24 mouse cellular contexts compared by ENCODE assay signal in the genomic region with DNA sequence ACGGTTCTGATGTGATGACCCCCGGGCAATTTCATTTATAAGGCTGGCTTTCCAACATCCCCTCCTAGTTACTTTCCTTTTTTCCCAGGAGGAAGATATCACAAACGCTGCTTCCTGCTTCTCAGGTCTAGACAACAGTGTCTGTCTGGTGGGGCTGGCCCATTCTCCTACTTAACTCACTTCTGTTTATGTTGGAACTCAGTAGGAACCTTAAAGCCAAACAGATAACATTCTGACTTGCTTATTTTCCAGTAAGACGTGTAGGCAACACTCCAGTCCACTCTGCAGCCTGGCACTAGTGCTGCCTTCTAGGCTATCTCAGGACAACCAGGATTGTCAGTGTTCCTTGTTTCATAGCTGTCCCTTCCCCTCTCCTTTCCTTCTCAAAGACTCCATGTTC. TPM values are rescaled to one million over a fixed set of nuclear protein-coding genes. Genes with fewer than 3 reads are reported as not detected.
A peak's percentile ranks its signal among the peaks of the same experiment; 100 is the strongest.
DNase-seq lines count a peak whose midpoint lies in the region; ATAC-seq and TF ChIP-seq lines count a peak whose summit lies in the region.
"Had no signal": no experiment of that assay in that cellular context is flagged by ENCODE, and none has a peak within 500 bp of the region (broad histone marks: within the 10 kb centered on the region; RNA-seq: fewer than 3 reads in every experiment).

No protein-coding gene starts in this region.

- no peak overlapping the region for H3K4me3 ChIP-seq in heart, embryonic 13.5 days
- no peak overlapping the region for H3K4me3 ChIP-seq in heart, postnatal 0 days (ENCODE audit: low read depth, low read length)
- H3K4me3 ChIP-seq in heart, adult 2 months = no peak overlapping the region
- H3K4me3 ChIP-seq: embryonic facial prominence, embryonic 13.5 days; embryonic facial prominence, embryonic 15.5 days; erythroblast, embryonic 14.5 days; forebrain, embryonic 10.5 days; forebrain, embryonic 12.5 days had no signal

- no peak overlapping the region for H3K4me2 ChIP-seq in heart, embryonic 13.5 days
- no peak overlapping the region for H3K4me2 ChIP-seq in heart, postnatal 0 days (ENCODE audit: low read depth, low read length)
- H3K4me2 ChIP-seq: embryonic facial prominence, embryonic 13.5 days; embryonic facial prominence, embryonic 15.5 days; forebrain, embryonic 12.5 days had no signal

- no peak for TF ChIP-seq EP300 in heart, postnatal 0 days (IDR thresholded peaks at IDR 0.05; ENCODE audit: low read depth)
- no peak for TF ChIP-seq EP300 in heart, adult 2 months (IDR thresholded peaks at IDR 0.05; ENCODE audit: insufficient read depth, low read depth, low read length)

- no peaks in the 10 kb centered on the region for H3K27me3 ChIP-seq in heart, embryonic 13.5 days (replicated peaks)
- no peaks in the 10 kb centered on the region for H3K27me3 ChIP-seq in heart, postnatal 0 days (ENCODE audit: control insufficient read depth, insufficient read depth, low read length)
- no peaks in the 10 kb centered on the region for H3K27me3 ChIP-seq in heart, adult 2 months (ENCODE audit: control insufficient read depth, insufficient read depth, low read length)
- H3K27me3 ChIP-seq: embryonic facial prominence, embryonic 13.5 days; embryonic facial prominence, embryonic 15.5 days; forebrain, embryonic 12.5 days had no signal

- peak overlapping the region; percentile 36 for H3K27ac ChIP-seq in heart, embryonic 13.5 days (replicated peaks)
- H3K27ac ChIP-seq in heart, postnatal 0 days (ENCODE audit: low read depth) = no peak overlapping the region
- no peak overlapping the region for H3K27ac ChIP-seq in heart, adult 2 months
- H3K27ac ChIP-seq: embryonic facial prominence, embryonic 13.5 days; embryonic facial prominence, embryonic 15.5 days; forebrain, embryonic 10.5 days; forebrain, embryonic 12.5 days had no signal

- no peaks in the 10 kb centered on the region for H3K9me3 ChIP-seq in heart, embryonic 13.5 days
- no peaks in the 10 kb centered on the region for H3K9me3 ChIP-seq in heart, postnatal 0 days (replicated peaks; ENCODE audit: control insufficient read depth, low read length)
- H3K9me3 ChIP-seq: embryonic facial prominence, embryonic 13.5 days; embryonic facial prominence, embryonic 15.5 days; forebrain, embryonic 12.5 days had no signal

- TF ChIP-seq POLR2A in heart, adult 2 months (IDR thresholded peaks at IDR 0.05; ENCODE audit: insufficient read depth, low read depth, low read length) = no peak

- ATAC-seq in heart, embryonic 13.5 days (ENCODE audit: extremely low read depth, insufficient number of reproducible peaks, low FRiP score, low TSS enrichment) = no peak; the same call in 1 of the 2 replicates
- no peak; the same call in 1 of the 2 replicates for ATAC-seq in heart, postnatal 0 days (ENCODE audit: insufficient read depth, low read depth)
- ATAC-seq: forebrain, embryonic 14.5 days had no signal

- no peak for DNase-seq in heart, adult 11 months
- DNase-seq in heart, postnatal 0 days (ENCODE audit: low spot score) = peak; percentile 48
- no peak for DNase-seq in heart, adult 2 months
- peak; percentile 12 to 32 for DNase-seq in lung, adult 18-20 months
- DNase-seq in lung, postnatal 14 days = no peak
- peak; percentile 60 for DNase-seq in lung, postnatal 36 days
- no peak for DNase-seq in lung, postnatal 10 days
- DNase-seq: adrenal gland, adult 2 months; adrenal gland, postnatal 10 days; adrenal gland, postnatal 25 days; cerebellum, adult 11 months; cerebellum, adult 18-20 months; cerebellum, adult 8-10 months; cerebellum, adult 9-11 months; cerebellum, postnatal 14 days; cerebellum, postnatal 36 days; embryo, embryonic 11 days had no signal

- WGBS in heart, embryonic 13.5 days = 66% methylated on average over 4 of the region's 4 CpGs
- 60% methylated on average over 4 of the region's 4 CpGs for WGBS in heart, postnatal 0 days
- 30% methylated on average over 4 of the region's 4 CpGs for WGBS in heart, adult 2 months

- intact Hi-C loops in heart, adult 2 months (cut with DNase I) = no loop called here

- H3K9ac ChIP-seq in heart, embryonic 13.5 days = no peak overlapping the region
- H3K9ac ChIP-seq in heart, postnatal 0 days (replicated peaks; ENCODE audit: low read depth, low read length) = no peak overlapping the region
- no peak overlapping the region for H3K9ac ChIP-seq in heart, adult 2 months (ENCODE audit: low read depth, low read length)
- H3K9ac ChIP-seq: embryonic facial prominence, embryonic 13.5 days; embryonic facial prominence, embryonic 15.5 days; forebrain, embryonic 12.5 days had no signal

- no peaks in the 10 kb centered on the region for H3K79me2 ChIP-seq in heart, adult 2 months (replicated peaks; ENCODE audit: control insufficient read depth, insufficient read depth, low read length)

- H3K36me3 ChIP-seq in heart, embryonic 13.5 days = peaks cover 93% of the 10 kb centered on the region
- peaks cover 82% of the 10 kb centered on the region for H3K36me3 ChIP-seq in heart, postnatal 0 days (replicated peaks; ENCODE audit: control insufficient read depth, insufficient read depth, low read length)
- peaks cover 1% of the 10 kb centered on the region; the same call in 1 of the 2 replicates for H3K36me3 ChIP-seq in heart, adult 2 months (ENCODE audit: control insufficient read depth, insufficient read depth, low read length)

- peaks cover 4% of the 10 kb centered on the region; the same call in 1 of the 2 replicates for H3K4me1 ChIP-seq in heart, embryonic 13.5 days
- H3K4me1 ChIP-seq in heart, postnatal 0 days (ENCODE audit: control insufficient read depth, insufficient read depth) = no peaks in the 10 kb centered on the region
- no peaks in the 10 kb centered on the region for H3K4me1 ChIP-seq in heart, adult 2 months (ENCODE audit: control insufficient read depth, insufficient read depth, low read length)
- H3K4me1 ChIP-seq: embryonic facial prominence, embryonic 13.5 days; embryonic facial prominence, embryonic 15.5 days; forebrain, embryonic 10.5 days; forebrain, embryonic 12.5 days had no signal

- no peak for TF ChIP-seq CTCF in heart, postnatal 0 days (IDR thresholded peaks at IDR 0.05; ENCODE audit: low read depth)
- no peak for TF ChIP-seq CTCF in heart, adult 2 months (IDR thresholded peaks at IDR 0.05)

RNA-seq across cellular contexts. Expression of a gene that starts 9.8 kb away (rescaled TPM):
- 31.3 and 41.7 TPM in 2 replicates for polyA plus RNA-seq in heart, embryonic 13.5 days (2015; fragmentation: Nextera tagmentation; extraction: Ambion mirVana)
- 11.0 and 15.3 TPM in 2 replicates for total RNA-seq in heart, postnatal 0 days (2014; rRNA removed; ENCODE audit: low replicate concordance)
- polyA plus RNA-seq in heart, postnatal 0 days (2015; fragmentation: Nextera tagmentation; extraction: Ambion mirVana) = 21.9 and 22.1 TPM in 2 replicates
- total RNA-seq in heart, adult 2 months (2021) = 10 to 100 TPM; 11.0 to 11.6 TPM
- 3.9 and 7.3 TPM in 2 replicates for polyA plus RNA-seq in heart, adult 2 months (2012; rRNA removed)

RNA-seq across cellular contexts. Expression of a gene that starts 14.2 kb away (rescaled TPM):
- polyA plus RNA-seq in heart, embryonic 13.5 days (2015; fragmentation: Nextera tagmentation; extraction: Ambion mirVana) = 17.1 and 19.9 TPM in 2 replicates
- total RNA-seq in heart, postnatal 0 days (2014; rRNA removed; ENCODE audit: low replicate concordance) = 8.5 and 10.4 TPM in 2 replicates
- polyA plus RNA-seq in heart, postnatal 0 days (2015; fragmentation: Nextera tagmentation; extraction: Ambion mirVana) = 17.1 and 21.7 TPM in 2 replicates
- total RNA-seq in heart, adult 2 months (2021) = 10 to 100 TPM; 10.5 to 12.0 TPM
- 5.2 and 7.9 TPM in 2 replicates for polyA plus RNA-seq in heart, adult 2 months (2012; rRNA removed)

Comparison
In these comparisons a context has a peak if more than half of its experiments do, and no peak if none do; other contexts are left out.
1. DNase-seq: peak in heart, postnatal 0 days (single experiment), lung, adult 18-20 months (2 of 2) and lung, postnatal 36 days (single experiment); none in heart, adult 11 months (single experiment), heart, adult 2 months (0 of 2), lung, postnatal 14 days (single experiment) and lung, postnatal 10 days (single experiment).